Mouse (Mus musculus) midbrain, embryonic 12.5 days (tissue): ENCODE measurements at regions not wholly inside any gene's neighbourhood (a gene's known extent, or its start where the extent isn't known, plus 50 kb on each side); places are given as distances from the start of the nearest gene placed in this dataset.

Experiments used
- ATAC-seq: fragments of 200-750 bp; cut with Nextera tagmentation; 2 replicates; pipeline ENCODE4 v1.8.0; 2017; ENCODE audit warnings: low read depth, moderate TSS enrichment, moderate library complexity; ENCODE audit not compliant: low FRiP score
- H3K27ac ChIP-seq: fragments of 300-500 bp; sonication (generic); replicated peaks from 2 replicates; pipeline ENCODE4 v1.5.1; 2016; ENCODE audit warnings: mild to moderate bottlenecking
- H3K27me3 ChIP-seq: fragments of 300-500 bp; sonication (generic); 2 replicates; pipeline ENCODE4 v1.6.1; 2016; ENCODE audit warnings: mild to moderate bottlenecking
- H3K36me3 ChIP-seq: fragments of 300-500 bp; sonication (generic); 2 replicates; pipeline ENCODE4 v1.6.1; 2016
- H3K4me1 ChIP-seq: fragments of 300-500 bp; sonication (generic); 2 replicates; pipeline ENCODE4 v1.6.1; 2016
- H3K4me2 ChIP-seq: fragments of 300-500 bp; sonication (generic); replicated peaks from 2 replicates; pipeline ENCODE4 v1.6.1; 2016; ENCODE audit warnings: mild to moderate bottlenecking, moderate library complexity
- H3K4me3 ChIP-seq: fragments of 300-500 bp; sonication (generic); 2 replicates; pipeline ENCODE4 v1.5.1; 2016; ENCODE audit warnings: mild to moderate bottlenecking
- H3K9ac ChIP-seq: fragments of 300-500 bp; sonication (generic); replicated peaks from 2 replicates; pipeline ENCODE4 v1.6.1; 2016; ENCODE audit warnings: mild to moderate bottlenecking, moderate library complexity
- H3K9me3 ChIP-seq: fragments of 300-500 bp; sonication (generic); 2 replicates; pipeline ENCODE4 v1.6.1; 2016; ENCODE audit warnings: mild to moderate bottlenecking
- WGBS: fragments of 180-500 bp; shearing (Covaris S2); methylation state at CpG from one replicate; pipeline ENCODE4 v1.1.7; 2016; 5-methylcytosine and 5-hydroxymethylcytosine counted together

DNA sequence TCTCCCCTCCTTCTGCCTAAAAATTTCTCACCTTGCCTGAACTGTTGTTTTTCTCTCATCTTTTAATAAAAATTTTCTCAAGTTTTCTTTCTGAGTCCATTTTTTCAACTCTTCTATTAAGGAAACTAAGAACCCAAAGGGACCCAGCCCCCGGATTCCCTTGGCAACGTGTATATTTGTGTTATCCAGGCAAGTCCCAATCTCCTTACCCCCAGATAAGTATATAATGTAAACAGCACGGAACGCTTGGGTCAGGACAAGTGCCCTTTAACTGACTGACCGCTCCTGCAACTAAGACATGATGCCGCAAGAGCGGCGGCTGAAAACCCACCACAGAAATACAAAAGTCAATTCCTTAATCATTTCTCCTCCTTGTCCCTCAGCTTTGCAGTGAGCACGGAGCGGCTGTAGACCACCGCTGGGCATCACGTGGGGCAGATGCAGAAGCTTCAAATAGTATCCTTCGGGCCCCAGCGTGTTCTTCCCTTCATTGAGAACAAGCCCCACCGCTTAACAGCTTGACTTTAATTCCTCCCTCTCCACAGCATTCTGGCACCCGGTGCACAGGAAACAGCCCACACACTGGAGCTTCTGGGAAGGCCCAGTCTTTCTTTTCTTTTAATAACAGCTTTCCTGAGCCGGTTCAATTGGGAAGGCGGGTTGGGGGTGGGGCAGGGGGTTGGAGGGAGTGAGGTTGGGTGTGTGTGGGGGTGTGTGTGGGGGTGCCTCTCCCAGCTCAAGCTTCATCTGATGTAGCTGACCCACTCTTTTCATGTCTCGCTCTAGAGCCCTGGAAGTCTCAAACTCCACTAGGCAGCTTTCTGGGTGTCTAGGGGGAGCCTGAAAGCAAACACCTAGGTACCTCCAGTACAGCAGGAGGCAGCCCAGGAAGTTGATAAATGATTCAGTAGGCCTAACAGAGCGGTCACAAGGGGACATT, 234.9 kb downstream of the Csl start:
- H3K27ac ChIP-seq, result no peak overlapping the region
- WGBS, result 35% methylated on average over 20 of the region's 20 CpGs

DNA sequence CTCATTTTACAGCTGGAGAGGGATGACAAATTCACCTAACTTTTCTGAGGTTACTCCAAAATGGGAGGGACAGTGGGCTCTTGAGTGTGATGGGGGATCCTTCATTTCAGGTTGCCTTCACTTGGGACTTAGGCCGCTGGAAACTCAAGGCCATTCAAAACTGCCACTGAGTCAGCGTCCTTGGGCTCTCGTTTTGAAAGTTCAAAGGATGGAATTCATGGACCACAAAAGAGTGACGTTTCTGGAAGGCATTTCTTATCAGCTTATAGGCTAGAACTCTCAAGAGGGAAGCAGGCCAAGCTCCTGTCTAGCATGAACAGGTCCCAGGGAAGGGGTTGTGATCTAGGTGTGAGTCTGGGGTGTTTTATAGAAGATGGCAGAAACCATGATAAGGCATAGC, 233.3 kb downstream of the Csl start:
- Histone ChIP-seq H3K9ac (no peak overlapping the region), H3K9me3 (no peaks in the 10 kb centered on the region), H3K4me3 (no peak overlapping the region), H3K36me3 (no peaks in the 10 kb centered on the region), H3K4me2 (no peak overlapping the region), H3K27ac (no peak overlapping the region), H3K4me1 (peaks cover 8% of the 10 kb centered on the region), H3K27me3 (no peaks in the 10 kb centered on the region)
- 90% methylated on average over 4 of the region's 4 CpGs for WGBS
- no peak for ATAC-seq

More for the DNA sequence above, 234.9 kb downstream of the Csl start:
- no peaks in the 10 kb centered on the region for H3K9me3 ChIP-seq
- no peaks in the 10 kb centered on the region for H3K27me3 ChIP-seq
- no peak overlapping the region for H3K9ac ChIP-seq
- peak overlapping the region; percentile 9; the same call in 1 of the 2 replicates for H3K4me3 ChIP-seq
- H3K36me3 ChIP-seq, result no peaks in the 10 kb centered on the region
- ATAC-seq, result peak; percentile 49; the same call in 1 of the 2 replicates
- peak overlapping the region; percentile 33 for H3K4me2 ChIP-seq
- H3K4me1 ChIP-seq, result peaks cover 9% of the 10 kb centered on the region

DNA sequence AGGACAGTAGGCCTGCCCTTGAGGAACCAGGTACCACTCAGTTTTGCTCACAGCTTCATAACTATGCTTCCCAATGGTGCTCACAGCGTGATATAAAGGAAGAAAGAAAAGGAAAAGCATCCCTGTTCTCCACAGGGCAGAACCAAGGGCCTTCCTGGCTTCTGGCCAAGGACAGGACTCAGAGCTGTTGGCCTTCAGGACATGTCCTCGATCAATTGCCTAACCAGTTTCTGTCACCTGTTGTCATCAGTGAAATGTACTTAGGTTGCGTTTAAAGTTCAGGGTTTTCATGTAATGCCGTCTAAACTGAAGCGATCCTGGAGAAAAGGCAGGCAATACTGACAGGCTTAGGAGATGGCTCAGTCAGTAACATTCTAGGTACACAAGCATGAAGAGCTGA, 232.9 kb downstream of the Csl start:
- H3K27me3 ChIP-seq, result no peaks in the 10 kb centered on the region
- no peak for ATAC-seq
- H3K4me3 ChIP-seq, result no peak overlapping the region
- H3K9ac ChIP-seq, result no peak overlapping the region
- peaks cover 8% of the 10 kb centered on the region for H3K4me1 ChIP-seq
- H3K4me2 ChIP-seq, result no peak overlapping the region
- H3K36me3 ChIP-seq, result no peaks in the 10 kb centered on the region
- 93% methylated on average over 5 of the region's 5 CpGs for WGBS
- no peaks in the 10 kb centered on the region for H3K9me3 ChIP-seq
- H3K27ac ChIP-seq, result no peak overlapping the region

DNA sequence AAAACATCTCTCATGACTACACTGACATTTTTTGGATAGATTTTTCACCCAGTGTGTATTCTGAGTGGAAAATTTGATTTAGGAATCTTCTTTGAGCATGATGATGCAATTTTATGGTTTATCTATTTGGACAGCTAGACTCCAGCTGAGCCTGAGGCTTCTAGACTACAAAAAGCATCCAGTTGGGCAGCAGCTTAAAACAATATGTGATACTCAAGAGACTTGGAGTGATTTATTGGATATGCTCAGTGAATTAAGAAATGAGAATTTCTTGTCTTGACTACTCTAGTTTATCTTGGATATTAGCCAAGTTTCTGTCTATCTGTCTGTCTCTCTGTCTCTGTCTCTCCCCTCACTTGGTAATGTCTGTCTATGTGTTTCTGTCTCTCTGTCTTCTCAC, 228.4 kb downstream of the Csl start:
- Histone ChIP-seq H3K27ac (no peak overlapping the region), H3K9ac (no peak overlapping the region), H3K4me1 (peaks cover 8% of the 10 kb centered on the region), H3K27me3 (no peaks in the 10 kb centered on the region), H3K9me3 (no peaks in the 10 kb centered on the region), H3K4me3 (no peak overlapping the region), H3K36me3 (no peaks in the 10 kb centered on the region), H3K4me2 (no peak overlapping the region)
- no peak for ATAC-seq

DNA sequence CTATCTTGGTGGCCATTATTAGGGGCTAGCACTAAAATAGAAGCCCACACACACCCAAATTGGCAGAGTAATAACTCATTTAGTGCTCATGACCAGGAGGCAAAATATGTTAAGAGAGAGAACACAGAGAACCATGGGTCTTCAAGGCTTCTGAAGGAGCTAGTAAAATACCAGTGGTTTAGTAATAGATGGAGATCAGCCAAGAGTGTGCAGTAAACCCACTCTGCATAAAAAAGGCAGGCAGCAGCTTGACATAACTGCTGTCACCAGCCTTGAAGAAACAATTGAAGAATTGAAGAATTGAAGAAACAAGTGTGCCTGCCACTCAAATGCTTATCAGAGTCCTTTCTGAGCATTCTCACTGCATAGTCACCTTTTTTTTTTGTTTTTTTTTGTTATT, 227.9 kb downstream of the Csl start:
- no peak overlapping the region for H3K4me3 ChIP-seq
- H3K27ac ChIP-seq, result no peak overlapping the region
- H3K36me3 ChIP-seq, result no peaks in the 10 kb centered on the region
- no peaks in the 10 kb centered on the region for H3K27me3 ChIP-seq
- no peak overlapping the region for H3K4me2 ChIP-seq
- H3K9ac ChIP-seq, result no peak overlapping the region
- no peak for ATAC-seq
- no peaks in the 10 kb centered on the region for H3K9me3 ChIP-seq
- H3K4me1 ChIP-seq, result peaks cover 8% of the 10 kb centered on the region

DNA sequence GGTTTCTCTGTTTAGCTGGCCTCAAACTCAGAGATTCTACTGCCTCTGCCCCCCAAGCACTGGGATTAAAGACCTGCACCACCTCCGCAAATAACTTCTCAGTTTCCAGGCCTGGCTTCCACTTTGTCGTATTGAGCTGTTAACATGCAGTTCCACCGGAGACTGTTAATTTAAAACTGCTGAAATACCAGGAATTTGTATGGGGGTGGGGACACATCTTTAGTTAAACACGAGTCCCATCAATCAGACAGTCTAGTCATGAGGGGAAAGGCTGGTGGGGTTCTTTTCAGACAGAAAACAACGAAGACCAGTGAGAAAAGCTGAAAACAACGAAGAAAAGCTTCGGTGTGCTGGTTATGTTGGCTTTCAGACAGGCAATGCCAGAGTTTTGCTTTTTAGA, 227.5 kb downstream of the Csl start:
- Histone ChIP-seq H3K36me3 (no peaks in the 10 kb centered on the region), H3K4me3 (no peak overlapping the region), H3K9ac (no peak overlapping the region), H3K4me1 (peaks cover 8% of the 10 kb centered on the region), H3K27me3 (no peaks in the 10 kb centered on the region), H3K4me2 (no peak overlapping the region), H3K9me3 (no peaks in the 10 kb centered on the region), H3K27ac (no peak overlapping the region)
- WGBS, result 57% methylated on average over 7 of the region's 7 CpGs
- no peak for ATAC-seq

DNA sequence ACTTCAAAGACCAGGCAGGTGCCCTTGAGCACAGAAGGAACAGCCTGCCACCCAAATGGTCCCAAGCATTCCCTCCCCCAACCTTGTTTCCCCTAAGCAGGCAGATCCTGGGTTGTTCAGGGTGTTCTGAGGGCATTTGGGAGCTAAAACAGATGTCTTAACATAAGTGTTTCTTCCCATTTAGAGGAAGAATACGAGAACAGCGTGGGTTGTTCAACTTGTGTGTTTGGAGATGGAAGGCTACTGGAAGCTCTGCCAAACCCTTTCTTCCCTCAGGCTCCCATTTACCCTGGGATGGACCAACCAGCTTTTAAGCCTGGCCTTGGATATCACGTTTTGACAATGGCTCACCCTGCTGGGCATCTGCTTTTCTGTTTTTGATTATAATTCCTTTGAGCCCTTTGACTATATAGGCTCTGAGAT, 226.8 kb downstream of the Csl start:
- H3K27me3 ChIP-seq, result no peaks in the 10 kb centered on the region
- H3K4me2 ChIP-seq, result no peak overlapping the region
- ATAC-seq, result no peak

DNA sequence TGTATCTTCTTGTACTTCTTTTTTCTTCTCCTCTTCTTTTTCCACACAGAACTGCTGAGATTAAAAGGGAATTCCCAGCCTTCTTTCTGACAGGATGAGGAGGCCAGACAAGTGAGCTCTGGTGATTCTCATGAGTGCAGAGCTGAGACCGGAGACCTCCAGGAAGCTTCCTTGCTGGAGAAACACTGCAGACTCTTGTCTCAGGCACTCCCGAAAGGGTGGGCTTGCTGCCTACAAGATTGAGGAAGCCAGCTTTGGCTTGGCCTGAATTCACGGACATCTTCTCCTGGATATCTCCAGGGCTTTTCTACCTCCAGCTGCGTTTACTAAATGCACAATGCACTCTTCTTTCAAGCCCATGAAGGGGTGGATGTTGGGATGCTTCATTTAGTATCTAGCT, 226.0 kb downstream of the Csl start:
- Histone ChIP-seq H3K9ac (no peak overlapping the region), H3K4me2 (no peak overlapping the region), H3K4me1 (peaks cover 9% of the 10 kb centered on the region), H3K36me3 (no peaks in the 10 kb centered on the region), H3K27me3 (no peaks in the 10 kb centered on the region), H3K27ac (no peak overlapping the region), H3K9me3 (no peaks in the 10 kb centered on the region), H3K4me3 (no peak overlapping the region)
- 82% methylated on average over 4 of the region's 4 CpGs for WGBS
- ATAC-seq, result no peak

More for the DNA sequence above, 226.8 kb downstream of the Csl start:
- H3K27ac ChIP-seq, result no peak overlapping the region
- no peaks in the 10 kb centered on the region for H3K9me3 ChIP-seq
- 54% methylated on average over 3 of the region's 3 CpGs for WGBS
- no peaks in the 10 kb centered on the region for H3K36me3 ChIP-seq
- no peak overlapping the region for H3K9ac ChIP-seq
- H3K4me1 ChIP-seq, result peaks cover 8% of the 10 kb centered on the region
- no peak overlapping the region for H3K4me3 ChIP-seq

DNA sequence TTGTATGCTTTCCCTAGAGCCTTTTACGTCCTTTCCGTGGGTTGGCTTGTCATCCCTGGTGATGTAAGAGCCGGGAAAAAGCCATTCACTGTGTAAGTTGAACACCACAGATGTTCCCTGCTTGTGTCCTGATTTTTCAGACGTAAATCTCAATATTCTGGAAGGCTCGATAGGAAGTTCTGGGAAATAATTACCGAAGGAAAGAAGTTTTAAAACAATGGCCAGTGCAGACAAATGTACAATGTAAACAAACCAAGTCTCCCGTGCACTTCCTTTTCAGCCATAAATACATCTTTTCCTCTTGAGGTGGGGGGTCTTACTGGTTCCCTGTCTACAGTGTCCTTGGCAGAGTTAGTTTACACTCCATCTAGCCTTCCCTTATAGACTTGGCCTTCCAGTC, 225.2 kb downstream of the Csl start:
- Histone ChIP-seq H3K4me2 (no peak overlapping the region), H3K9me3 (no peaks in the 10 kb centered on the region), H3K27me3 (no peaks in the 10 kb centered on the region), H3K4me1 (peaks cover 10% of the 10 kb centered on the region), H3K36me3 (no peaks in the 10 kb centered on the region), H3K27ac (no peak overlapping the region), H3K4me3 (no peak overlapping the region), H3K9ac (no peak overlapping the region)
- ATAC-seq, result no peak
- 84% methylated on average over 7 of the region's 7 CpGs for WGBS

DNA sequence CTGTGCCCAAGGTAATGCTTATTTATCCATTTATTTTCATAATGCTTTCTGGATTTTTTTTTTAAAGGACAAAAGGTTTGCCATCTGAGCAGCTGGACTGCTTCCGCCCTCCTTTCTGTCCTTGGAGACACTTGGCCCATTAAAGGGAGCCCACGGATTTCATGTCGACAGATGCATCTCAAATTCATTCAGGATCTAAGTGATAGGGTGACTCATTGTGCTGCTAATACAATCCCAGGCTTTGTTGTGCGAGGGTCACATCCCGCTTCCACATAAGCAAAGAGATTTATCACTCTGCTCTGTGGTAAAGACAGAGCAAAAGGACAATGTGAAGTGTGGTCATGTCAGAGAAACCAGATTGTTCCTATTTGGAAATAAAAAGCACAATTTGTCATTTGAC, 220.8 kb downstream of the Csl start:
- Histone ChIP-seq H3K4me2 (no peak overlapping the region), H3K4me1 (0 out of 2 replicates have a peak, but pooled peaks cover 2% of the 10 kb centered on the region), H3K36me3 (no peaks in the 10 kb centered on the region), H3K27ac (no peak overlapping the region), H3K4me3 (no peak overlapping the region), H3K27me3 (no peaks in the 10 kb centered on the region), H3K9me3 (no peaks in the 10 kb centered on the region), H3K9ac (no peak overlapping the region)
- no peak for ATAC-seq
- WGBS, result 52% methylated on average over 5 of the region's 5 CpGs

DNA sequence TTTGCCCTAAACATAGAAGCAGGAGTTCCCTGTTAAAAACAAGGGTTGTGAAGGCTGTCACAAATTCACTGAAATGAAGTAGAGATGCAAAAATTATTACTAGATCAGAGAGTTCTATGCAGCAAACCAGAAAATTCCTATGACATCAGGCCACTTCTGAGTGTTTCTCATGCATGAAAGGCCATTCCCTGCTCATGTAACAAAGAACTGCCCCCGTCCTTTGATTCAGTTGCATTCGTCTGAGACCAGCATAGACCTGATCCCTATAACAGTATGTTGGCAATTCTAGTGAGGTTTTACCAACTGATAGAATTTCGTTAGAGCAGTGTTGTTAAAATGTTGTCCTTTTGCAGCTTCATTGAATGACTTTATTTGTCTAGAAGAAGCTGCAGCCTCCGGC, 207.1 kb downstream of the Csl start:
- 77% methylated on average over 4 of the region's 4 CpGs for WGBS
- H3K27ac ChIP-seq, result no peak overlapping the region
- no peaks in the 10 kb centered on the region for H3K36me3 ChIP-seq
- H3K9ac ChIP-seq, result no peak overlapping the region
- no peaks in the 10 kb centered on the region for H3K4me1 ChIP-seq
- no peak for ATAC-seq
- H3K9me3 ChIP-seq, result no peaks in the 10 kb centered on the region
- H3K27me3 ChIP-seq, result no peaks in the 10 kb centered on the region
- H3K4me2 ChIP-seq, result no peak overlapping the region
- H3K4me3 ChIP-seq, result no peak overlapping the region

DNA sequence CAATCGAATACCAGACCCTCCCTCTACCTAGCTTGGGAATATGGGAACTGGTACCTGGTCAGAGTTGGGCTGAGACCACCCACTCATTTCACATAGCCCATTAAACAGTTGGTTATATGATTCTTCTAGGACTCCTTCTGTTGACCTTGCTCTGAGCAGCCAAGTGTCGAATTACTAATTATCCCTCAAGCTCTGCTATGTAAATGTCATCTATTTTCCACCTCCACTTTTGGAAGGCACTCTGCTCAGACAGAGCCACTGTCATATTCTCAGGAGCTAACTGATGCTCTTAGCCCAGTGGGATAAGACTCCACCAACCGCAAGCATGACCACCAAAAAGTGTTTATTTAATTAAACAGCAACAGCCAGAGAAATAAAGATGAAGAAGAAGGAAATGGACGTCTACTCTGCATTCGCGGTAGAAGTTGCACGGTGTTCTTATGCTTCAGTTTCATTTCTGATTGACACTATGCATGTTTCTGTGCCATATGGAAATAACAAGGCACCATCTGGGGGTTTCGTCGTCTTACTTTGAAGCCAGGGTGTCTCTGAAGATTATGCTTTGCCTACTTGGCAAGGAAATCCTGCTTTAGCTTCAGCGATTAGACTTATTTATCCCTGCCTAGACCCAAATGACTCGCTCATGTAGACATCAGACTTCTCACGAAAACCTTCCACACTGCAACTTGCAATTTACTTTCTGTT, 206.5 kb downstream of the Csl start:
- 87% methylated on average over 12 of the region's 12 CpGs for WGBS

More for the DNA sequence above, 206.5 kb downstream of the Csl start:
- H3K36me3 ChIP-seq, result no peaks in the 10 kb centered on the region
- H3K4me3 ChIP-seq, result no peak overlapping the region
- H3K9me3 ChIP-seq, result no peaks in the 10 kb centered on the region
- ATAC-seq, result no peak
- H3K4me1 ChIP-seq, result no peaks in the 10 kb centered on the region
- no peak overlapping the region for H3K9ac ChIP-seq
- H3K27ac ChIP-seq, result no peak overlapping the region
- H3K4me2 ChIP-seq, result no peak overlapping the region
- H3K27me3 ChIP-seq, result no peaks in the 10 kb centered on the region
